13 mouse cellular contexts compared by ENCODE assay signal in the genomic region with DNA sequence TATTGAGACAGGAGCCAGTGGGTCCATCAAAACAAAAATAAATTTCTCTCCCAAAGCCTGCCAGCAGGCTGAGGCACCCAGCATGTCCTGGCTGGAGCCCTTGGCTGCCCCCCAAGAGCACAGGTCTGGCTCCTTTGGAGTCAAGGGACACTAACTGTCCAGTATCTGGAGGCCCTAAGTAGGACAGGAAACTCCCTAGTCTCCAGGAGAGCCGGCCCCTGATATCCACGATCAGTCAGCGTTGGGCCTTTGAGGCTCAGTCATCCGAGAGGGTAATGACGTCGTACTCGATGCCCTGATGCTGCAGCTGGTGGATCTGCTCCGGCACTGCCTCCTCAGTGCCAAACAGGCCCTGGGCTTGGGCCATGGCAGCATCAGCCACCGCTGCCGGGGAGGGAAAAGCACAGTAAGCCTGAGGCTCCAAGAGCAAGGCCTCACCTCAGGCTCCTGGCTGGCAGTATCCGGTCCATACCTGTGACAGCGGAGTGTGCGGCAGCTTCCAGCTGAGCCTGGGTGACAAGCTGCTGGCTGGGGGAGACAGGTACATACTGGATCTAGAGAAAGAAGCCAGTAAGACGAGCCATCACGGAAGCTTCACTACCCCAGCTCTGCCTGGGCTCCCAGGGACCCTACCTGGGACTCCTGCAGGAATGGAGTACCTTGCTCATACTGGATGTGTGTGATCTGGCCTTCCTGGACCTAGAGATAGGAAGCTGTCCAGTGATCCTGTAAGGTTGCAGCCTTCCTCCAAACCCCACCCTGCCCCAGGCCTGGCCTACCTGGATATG. TPM values are rescaled to one million over a fixed set of nuclear protein-coding genes. Genes with fewer than 3 reads are reported as not detected.
A peak's percentile ranks its signal among the peaks of the same experiment; 100 is the strongest.
DNase-seq lines count a peak whose midpoint lies in the region; ATAC-seq and TF ChIP-seq lines count a peak whose summit lies in the region.
"Had no signal": no experiment of that assay in that cellular context is flagged by ENCODE, and none has a peak within 500 bp of the region (broad histone marks: within the 10 kb centered on the region; RNA-seq: fewer than 3 reads in every experiment).

No protein-coding gene starts in this region.

- H3K27ac ChIP-seq in hindbrain, postnatal 0 days = peak overlapping the region; percentile 56; the same call in 1 of the 2 replicates
- H3K27ac ChIP-seq in hindbrain, embryonic 11.5 days (ENCODE audit: low read depth, low read length) = no peak overlapping the region
- no peak overlapping the region for H3K27ac ChIP-seq in stomach, embryonic 14.5 days (ENCODE audit: low read length)
- no peak overlapping the region for H3K27ac ChIP-seq in stomach, postnatal 0 days (replicated peaks)
- no peak overlapping the region for H3K27ac ChIP-seq in thymus, adult 2 months (ENCODE audit: control insufficient read depth, insufficient read depth, low read length)
- H3K27ac ChIP-seq: limb, embryonic 15.5 days; midbrain, embryonic 12.5 days; neural tube, embryonic 13.5 days had no signal

- no peak for ATAC-seq in hindbrain, postnatal 0 days
- ATAC-seq in hindbrain, embryonic 11.5 days (ENCODE audit: low FRiP score) = no peak
- no peak for ATAC-seq in stomach, embryonic 14.5 days (ENCODE audit: insufficient number of reproducible peaks, insufficient read depth, low FRiP score, low read depth)
- ATAC-seq in stomach, postnatal 0 days (ENCODE audit: low FRiP score, low TSS enrichment) = no peak
- ATAC-seq: lung, postnatal 0 days had no signal

- DNase-seq in hindbrain, postnatal 0 days (ENCODE audit: low spot score) = peak; percentile 40
- DNase-seq in hindbrain, embryonic 11.5 days (ENCODE audit: low spot score) = no peak
- DNase-seq in stomach, postnatal 0 days (ENCODE audit: low spot score) = no peak
- peak; percentile 75 to 82 for DNase-seq in cerebellum, postnatal 25 days
- DNase-seq in embryo, embryonic 10.5 days (ENCODE audit: low spot score) = no peak
- DNase-seq in thymus, adult 2 months = no peak
- DNase-seq in neural tube, embryonic 10.5 days (ENCODE audit: extremely low spot score, low spot score) = no peak
- DNase-seq: thymus, postnatal 36 days had no signal

- H3K36me3 ChIP-seq in hindbrain, postnatal 0 days (ENCODE audit: insufficient read depth, low read length) = peaks cover 87% of the 10 kb centered on the region
- peaks cover 31% of the 10 kb centered on the region for H3K36me3 ChIP-seq in hindbrain, embryonic 11.5 days (ENCODE audit: control insufficient read depth, insufficient read depth, low read length)
- H3K36me3 ChIP-seq in stomach, embryonic 14.5 days (ENCODE audit: control insufficient read depth, insufficient read depth, low read length) = peaks cover 97% of the 10 kb centered on the region
- H3K36me3 ChIP-seq in stomach, postnatal 0 days (ENCODE audit: control insufficient read depth, insufficient read depth, low read length) = peaks cover 77% of the 10 kb centered on the region
- H3K36me3 ChIP-seq in thymus, adult 2 months (ENCODE audit: control insufficient read depth, insufficient read depth, low read length) = peaks cover 85% of the 10 kb centered on the region

- H3K27me3 ChIP-seq in hindbrain, postnatal 0 days (ENCODE audit: insufficient read depth, low read length) = no peaks in the 10 kb centered on the region
- no peaks in the 10 kb centered on the region for H3K27me3 ChIP-seq in hindbrain, embryonic 11.5 days (ENCODE audit: control insufficient read depth, insufficient read depth, low read length)
- no peaks in the 10 kb centered on the region for H3K27me3 ChIP-seq in stomach, embryonic 14.5 days (ENCODE audit: control insufficient read depth, insufficient read depth, low read length)
- no peaks in the 10 kb centered on the region for H3K27me3 ChIP-seq in stomach, postnatal 0 days (ENCODE audit: control insufficient read depth, insufficient read depth, low read length)
- H3K27me3 ChIP-seq in thymus, adult 2 months (ENCODE audit: control insufficient read depth, insufficient read depth, low read length) = no peaks in the 10 kb centered on the region
- H3K27me3 ChIP-seq: limb, embryonic 15.5 days; midbrain, embryonic 12.5 days; neural tube, embryonic 13.5 days had no signal

- TF ChIP-seq EP300 in stomach, postnatal 0 days (optimal IDR thresholded peaks at IDR 0.05) = no peak

- H3K4me2 ChIP-seq in hindbrain, postnatal 0 days (ENCODE audit: low read depth, low read length) = no peak overlapping the region
- H3K4me2 ChIP-seq in hindbrain, embryonic 11.5 days (replicated peaks; ENCODE audit: low read depth, low read length) = no peak overlapping the region
- H3K4me2 ChIP-seq in stomach, embryonic 14.5 days (replicated peaks; ENCODE audit: low read depth, low read length) = no peak overlapping the region
- H3K4me2 ChIP-seq in stomach, postnatal 0 days (replicated peaks; ENCODE audit: low read depth) = no peak overlapping the region
- H3K4me2 ChIP-seq: limb, embryonic 15.5 days; midbrain, embryonic 12.5 days; neural tube, embryonic 13.5 days had no signal

- no peak for TF ChIP-seq CTCF in hindbrain, postnatal 0 days (IDR thresholded peaks at IDR 0.05; ENCODE audit: low read depth)
- no peak for TF ChIP-seq CTCF in stomach, postnatal 0 days (IDR thresholded peaks at IDR 0.05; ENCODE audit: low read depth)
- TF ChIP-seq CTCF in thymus, adult 2 months (IDR thresholded peaks at IDR 0.05; ENCODE audit: borderline replicate concordance, control insufficient read depth, extremely low read depth, insufficient read depth, low read length, poor library complexity) = no peak

- 70% methylated on average over 15 of the region's 15 CpGs for WGBS in hindbrain, postnatal 0 days
- WGBS in hindbrain, embryonic 11.5 days = 79% methylated on average over 15 of the region's 15 CpGs
- WGBS in stomach, embryonic 14.5 days = 88% methylated on average over 15 of the region's 15 CpGs
- 86% methylated on average over 15 of the region's 15 CpGs for WGBS in stomach, postnatal 0 days
- WGBS in thymus, adult 2 months = 96% methylated on average over 15 of the region's 15 CpGs

- H3K9ac ChIP-seq in hindbrain, postnatal 0 days (replicated peaks; ENCODE audit: low read length) = no peak overlapping the region
- H3K9ac ChIP-seq in hindbrain, embryonic 11.5 days (ENCODE audit: low read depth, low read length) = no peak overlapping the region
- 0 out of 2 replicates have a peak overlapping the region, but pooled peaks have one; percentile 14 for H3K9ac ChIP-seq in stomach, embryonic 14.5 days (replicated peaks; ENCODE audit: low read depth, low read length)
- no peak overlapping the region for H3K9ac ChIP-seq in stomach, postnatal 0 days (ENCODE audit: low read length)
- H3K9ac ChIP-seq: limb, embryonic 15.5 days; midbrain, embryonic 12.5 days; neural tube, embryonic 13.5 days had no signal

- H3K4me3 ChIP-seq in hindbrain, postnatal 0 days (ENCODE audit: low read length) = no peak overlapping the region
- H3K4me3 ChIP-seq in hindbrain, embryonic 11.5 days (ENCODE audit: low read depth, low read length) = no peak overlapping the region
- no peak overlapping the region for H3K4me3 ChIP-seq in stomach, embryonic 14.5 days (ENCODE audit: low read depth, low read length)
- H3K4me3 ChIP-seq in stomach, postnatal 0 days (ENCODE audit: low read depth, low read length) = no peak overlapping the region
- H3K4me3 ChIP-seq in thymus, adult 2 months (ENCODE audit: control insufficient read depth, insufficient read depth, low read length) = no peak overlapping the region
- H3K4me3 ChIP-seq: limb, embryonic 15.5 days; midbrain, embryonic 12.5 days; neural tube, embryonic 13.5 days had no signal

- H3K4me1 ChIP-seq in hindbrain, postnatal 0 days (ENCODE audit: insufficient read depth, low read length) = no peaks in the 10 kb centered on the region
- no peaks in the 10 kb centered on the region for H3K4me1 ChIP-seq in hindbrain, embryonic 11.5 days (replicated peaks; ENCODE audit: control insufficient read depth, insufficient read depth, low read length)
- no peaks in the 10 kb centered on the region for H3K4me1 ChIP-seq in stomach, embryonic 14.5 days (ENCODE audit: control insufficient read depth, insufficient read depth, low read length)
- H3K4me1 ChIP-seq in stomach, postnatal 0 days (replicated peaks; ENCODE audit: control insufficient read depth, insufficient read depth) = no peaks in the 10 kb centered on the region
- H3K4me1 ChIP-seq in thymus, adult 2 months (replicated peaks; ENCODE audit: control insufficient read depth, insufficient read depth, low read length) = no peaks in the 10 kb centered on the region
- H3K4me1 ChIP-seq: limb, embryonic 15.5 days; midbrain, embryonic 12.5 days; neural tube, embryonic 13.5 days had no signal

- no peaks in the 10 kb centered on the region for H3K9me3 ChIP-seq in hindbrain, postnatal 0 days (ENCODE audit: low read length)
- H3K9me3 ChIP-seq in hindbrain, embryonic 11.5 days (ENCODE audit: control insufficient read depth, low read length) = no peaks in the 10 kb centered on the region
- H3K9me3 ChIP-seq in stomach, embryonic 14.5 days (ENCODE audit: control insufficient read depth, low read depth, low read length) = no peaks in the 10 kb centered on the region
- H3K9me3 ChIP-seq in stomach, postnatal 0 days (ENCODE audit: control insufficient read depth, low read length) = no peaks in the 10 kb centered on the region
- H3K9me3 ChIP-seq: limb, embryonic 15.5 days; midbrain, embryonic 12.5 days; neural tube, embryonic 13.5 days had no signal

- TF ChIP-seq POLR2A in thymus, adult 2 months (IDR thresholded peaks at IDR 0.05; ENCODE audit: control insufficient read depth, extremely low read depth, insufficient read depth, low read length, poor library complexity) = no peak

RNA-seq across cellular contexts. Expression of a gene that starts 13.0 kb away (rescaled TPM):
- 76.7 and 83.7 TPM in 2 replicates for total RNA-seq in hindbrain, postnatal 0 days (2014; rRNA removed)
- 107 and 108 TPM in 2 replicates for polyA plus RNA-seq in hindbrain, postnatal 0 days (2015; fragmentation: Nextera tagmentation; extraction: Ambion mirVana)
- polyA plus RNA-seq in hindbrain, embryonic 11.5 days (2014; fragmentation: Nextera tagmentation; extraction: Ambion mirVana) = 58.1 and 60.0 TPM in 2 replicates
- 70.6 and 87.3 TPM in 2 replicates for polyA plus RNA-seq in stomach, embryonic 14.5 days (2014; fragmentation: Nextera tagmentation; extraction: Ambion mirVana)
- 49.2 and 51.4 TPM in 2 replicates for polyA plus RNA-seq in stomach, postnatal 0 days (2015; fragmentation: Nextera tagmentation; extraction: Ambion mirVana)
- 79.7 and 87.9 TPM in 2 replicates for polyA plus RNA-seq in thymus, adult 2 months (2012; rRNA removed)

RNA-seq across cellular contexts. Expression of a gene that starts 19.5 kb away (rescaled TPM):
- 26.5 and 28.3 TPM in 2 replicates for total RNA-seq in hindbrain, postnatal 0 days (2014; rRNA removed)
- 9.0 and 9.2 TPM in 2 replicates for polyA plus RNA-seq in hindbrain, postnatal 0 days (2015; fragmentation: Nextera tagmentation; extraction: Ambion mirVana)
- 8.6 and 8.8 TPM in 2 replicates for polyA plus RNA-seq in hindbrain, embryonic 11.5 days (2014; fragmentation: Nextera tagmentation; extraction: Ambion mirVana)
- polyA plus RNA-seq in stomach, embryonic 14.5 days (2014; fragmentation: Nextera tagmentation; extraction: Ambion mirVana) = 11.8 and 12.7 TPM in 2 replicates
- polyA plus RNA-seq in stomach, postnatal 0 days (2015; fragmentation: Nextera tagmentation; extraction: Ambion mirVana) = 3.7 and 4.3 TPM in 2 replicates
- polyA plus RNA-seq in thymus, adult 2 months (2012; rRNA removed) = 92.6 and 99.0 TPM in 2 replicates

RNA-seq across cellular contexts. Expression of a gene that starts 34.6 kb away (rescaled TPM):
- total RNA-seq in hindbrain, postnatal 0 days (2014; rRNA removed) = 76.2 and 88.7 TPM in 2 replicates
- 99.6 and 117 TPM in 2 replicates for polyA plus RNA-seq in hindbrain, postnatal 0 days (2015; fragmentation: Nextera tagmentation; extraction: Ambion mirVana)
- polyA plus RNA-seq in hindbrain, embryonic 11.5 days (2014; fragmentation: Nextera tagmentation; extraction: Ambion mirVana) = 62.2 and 67.6 TPM in 2 replicates
- 50.6 and 53.2 TPM in 2 replicates for polyA plus RNA-seq in stomach, embryonic 14.5 days (2014; fragmentation: Nextera tagmentation; extraction: Ambion mirVana)
- polyA plus RNA-seq in stomach, postnatal 0 days (2015; fragmentation: Nextera tagmentation; extraction: Ambion mirVana) = 42.7 and 44.2 TPM in 2 replicates
- 227 and 263 TPM in 2 replicates for polyA plus RNA-seq in thymus, adult 2 months (2012; rRNA removed)

RNA-seq across cellular contexts. Expression of a gene that starts 48.5 kb away (rescaled TPM):
- total RNA-seq in hindbrain, postnatal 0 days (2014; rRNA removed) = 8.8 and 14.4 TPM in 2 replicates
- polyA plus RNA-seq in hindbrain, postnatal 0 days (2015; fragmentation: Nextera tagmentation; extraction: Ambion mirVana) = 6.7 and 7.1 TPM in 2 replicates
- polyA plus RNA-seq in hindbrain, embryonic 11.5 days (2014; fragmentation: Nextera tagmentation; extraction: Ambion mirVana) = 1.3 TPM in 2 replicates
- polyA plus RNA-seq in stomach, embryonic 14.5 days (2014; fragmentation: Nextera tagmentation; extraction: Ambion mirVana) = 1.2 and 1.8 TPM in 2 replicates
- polyA plus RNA-seq in stomach, postnatal 0 days (2015; fragmentation: Nextera tagmentation; extraction: Ambion mirVana) = 0.87 and 1.1 TPM in 2 replicates
- 29.1 and 31.7 TPM in 2 replicates for polyA plus RNA-seq in thymus, adult 2 months (2012; rRNA removed)

RNA-seq across cellular contexts. Expression of a gene that starts 58.8 kb away (rescaled TPM):
- 8.7 and 12.1 TPM in 2 replicates for total RNA-seq in hindbrain, postnatal 0 days (2014; rRNA removed)
- polyA plus RNA-seq in hindbrain, postnatal 0 days (2015; fragmentation: Nextera tagmentation; extraction: Ambion mirVana) = 7.2 and 7.6 TPM in 2 replicates
- 3.0 and 4.4 TPM in 2 replicates for polyA plus RNA-seq in hindbrain, embryonic 11.5 days (2014; fragmentation: Nextera tagmentation; extraction: Ambion mirVana)
- polyA plus RNA-seq in stomach, embryonic 14.5 days (2014; fragmentation: Nextera tagmentation; extraction: Ambion mirVana) = 6.3 and 8.3 TPM in 2 replicates
- polyA plus RNA-seq in stomach, postnatal 0 days (2015; fragmentation: Nextera tagmentation; extraction: Ambion mirVana) = 4.6 and 5.3 TPM in 2 replicates
- 24.0 and 31.7 TPM in 2 replicates for polyA plus RNA-seq in thymus, adult 2 months (2012; rRNA removed)

Comparison
In these comparisons a context has a peak if more than half of its experiments do, and no peak if none do; other contexts are left out.
1. DNase-seq: peak in hindbrain, postnatal 0 days (single experiment) and cerebellum, postnatal 25 days (2 of 2); none in hindbrain, embryonic 11.5 days (single experiment), stomach, postnatal 0 days (single experiment), embryo, embryonic 10.5 days (single experiment), thymus, adult 2 months (single experiment) and neural tube, embryonic 10.5 days (single experiment).